Mouse (Mus musculus) hematopoietic stem cell, adult 5-6 weeks (primary cell): ENCODE measurements around the gene Adamts14. TPM values are rescaled to one million over a fixed set of nuclear protein-coding genes. Genes with fewer than 3 reads are reported as not detected.

Experiments used
- ATAC-seq, 2 experiments: fragments of 125-278 bp in 1 of 2; replicated peaks in 1 of 2; 2 replicates each; pipeline ENCODE4 v1.8.0; 2016 to 2017; ENCODE audit warnings: inconsistent platforms in 2 of 2, mild to moderate bottlenecking in 2 of 2, moderate number of reproducible peaks in 2 of 2, low read depth in 1 of 2, moderate TSS enrichment in 1 of 2; ENCODE audit not compliant: low FRiP score in 2 of 2, poor library complexity in 2 of 2, severe bottlenecking in 2 of 2, insufficient read depth in 1 of 2, low TSS enrichment in 1 of 2
- total RNA-seq: library from RNA; stranded (forward); fragments of 172-1452, 232-1000 nt; gene quantifications from 2 replicates; pipeline ENCODE4 v1.2.3, GENCODE M21; 2017

Gene Adamts14
- total RNA-seq, 1 experiment from 2014 or later = 0.10 TPM

DNA sequence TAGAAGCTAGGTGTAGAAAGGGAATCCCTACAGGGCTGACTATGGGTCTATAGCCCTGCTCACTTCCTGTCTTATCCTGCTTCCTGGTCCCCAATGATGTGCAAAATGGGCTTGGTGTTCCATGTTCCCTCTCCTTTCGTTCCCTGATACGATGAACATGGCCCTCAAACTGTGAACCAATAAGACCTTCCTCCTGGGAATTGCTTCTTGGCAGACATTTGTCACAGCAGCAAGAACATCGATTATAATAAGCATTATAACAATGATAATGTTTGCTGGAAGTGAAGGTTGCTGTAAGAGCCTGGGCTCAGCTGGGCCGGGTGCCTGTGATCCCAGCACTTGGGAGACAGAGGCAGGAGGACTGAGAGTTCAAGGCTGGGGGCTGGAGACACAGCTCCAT lies 11.1 kb upstream of the Adamts14 start:
- no peak for ATAC-seq

DNA sequence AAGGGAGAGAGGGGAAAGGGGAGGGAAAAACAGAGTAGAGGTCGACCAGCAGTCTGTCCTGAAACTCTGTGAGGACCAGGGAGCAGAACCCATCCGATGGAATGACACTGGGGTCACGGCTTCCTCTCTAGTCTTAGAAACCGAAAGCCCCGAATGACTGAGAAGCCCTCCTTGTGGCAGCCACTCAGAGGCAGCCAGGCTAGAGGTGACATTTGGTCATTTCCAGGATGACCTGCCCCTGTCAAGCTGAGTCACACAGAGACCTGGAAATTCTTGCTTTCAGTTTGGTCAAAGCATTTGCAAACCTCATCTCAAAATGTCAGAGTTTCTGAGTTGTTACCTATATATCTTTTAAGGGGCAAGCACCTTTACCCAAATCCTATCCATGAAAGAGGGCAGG lies 7.9 kb upstream of the Adamts14 start:
- ATAC-seq = no peak

DNA sequence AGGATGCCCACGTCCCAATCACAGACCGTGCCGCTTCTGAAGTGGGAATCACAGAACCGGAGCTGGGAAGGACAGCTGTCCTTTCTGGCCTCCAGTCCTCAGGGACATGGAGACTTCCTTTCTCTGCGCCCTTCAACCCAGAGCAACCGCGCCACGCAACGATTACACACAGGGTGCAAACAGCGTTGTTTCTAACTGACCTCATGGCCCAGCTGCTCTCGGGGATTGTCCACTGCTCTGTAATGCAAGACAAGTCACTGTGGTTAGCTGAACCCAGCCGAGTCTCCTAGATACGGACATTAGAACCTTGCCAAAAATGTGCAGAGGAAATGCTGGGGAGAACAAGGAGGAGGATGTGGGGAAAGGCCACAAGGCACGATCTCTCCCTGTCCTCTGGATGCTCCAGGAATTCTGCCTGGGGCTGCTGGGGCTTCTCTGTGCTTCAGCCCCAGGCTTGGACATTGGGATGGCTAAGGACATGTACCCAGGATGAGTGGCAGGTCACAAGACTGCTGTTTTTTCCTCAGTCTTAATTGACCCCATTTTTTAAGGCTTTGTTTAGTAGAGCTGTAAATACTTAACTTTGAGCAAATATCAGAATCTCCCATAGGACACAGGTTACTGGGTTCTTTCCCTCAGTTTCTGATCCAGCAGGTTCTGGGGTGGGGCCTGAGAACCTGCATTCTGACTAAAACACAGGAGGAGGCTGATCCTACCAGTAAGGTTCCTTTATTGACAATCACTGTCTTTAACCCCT lies 4.9 kb upstream of the Adamts14 start:
- peak; percentile 4 to 30; a peak in 1 of 4 replicates for ATAC-seq

DNA sequence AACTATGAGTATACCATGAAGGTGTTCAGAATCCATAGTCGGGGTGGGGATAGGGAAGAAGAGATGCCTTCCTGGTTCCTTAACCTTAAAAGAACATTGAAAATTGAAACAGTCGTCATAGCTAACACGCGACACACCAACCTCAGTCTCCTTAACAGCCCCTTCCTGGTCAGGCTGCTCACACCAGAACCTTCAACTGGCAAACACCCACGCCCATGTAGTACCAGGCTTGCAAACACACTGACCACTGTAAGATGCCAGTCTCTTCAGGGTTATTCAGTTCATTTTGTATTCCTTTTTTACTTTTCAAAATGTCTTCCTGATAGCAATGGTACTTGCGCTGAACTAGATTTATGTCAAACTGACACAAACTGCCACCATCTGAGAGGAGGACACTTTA lies 3.8 kb upstream of the Adamts14 start:
- no peak for ATAC-seq

DNA sequence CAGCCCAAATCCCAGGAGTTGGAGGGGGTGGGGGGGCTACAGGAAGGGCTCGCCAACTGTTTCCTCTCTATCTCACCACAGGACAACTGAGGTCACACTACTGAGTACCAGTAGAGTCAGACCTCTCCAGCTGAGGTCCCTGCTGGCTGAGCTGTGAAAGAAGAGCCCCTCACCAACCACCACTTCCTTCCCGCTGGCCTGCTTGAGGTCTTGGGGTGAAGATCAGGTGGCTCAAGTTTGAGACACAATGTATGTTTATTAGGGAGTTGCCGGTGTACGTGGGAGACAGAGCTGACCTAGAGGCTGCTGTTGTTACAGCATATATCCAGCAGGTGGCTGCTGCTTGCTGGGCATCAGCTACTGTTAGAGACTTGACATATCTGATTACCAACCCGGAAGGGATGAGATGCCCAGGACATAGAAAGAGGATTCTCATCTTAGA lies 2.5 kb upstream of the Adamts14 start:
- peak; percentile 85 to 93 for ATAC-seq

DNA sequence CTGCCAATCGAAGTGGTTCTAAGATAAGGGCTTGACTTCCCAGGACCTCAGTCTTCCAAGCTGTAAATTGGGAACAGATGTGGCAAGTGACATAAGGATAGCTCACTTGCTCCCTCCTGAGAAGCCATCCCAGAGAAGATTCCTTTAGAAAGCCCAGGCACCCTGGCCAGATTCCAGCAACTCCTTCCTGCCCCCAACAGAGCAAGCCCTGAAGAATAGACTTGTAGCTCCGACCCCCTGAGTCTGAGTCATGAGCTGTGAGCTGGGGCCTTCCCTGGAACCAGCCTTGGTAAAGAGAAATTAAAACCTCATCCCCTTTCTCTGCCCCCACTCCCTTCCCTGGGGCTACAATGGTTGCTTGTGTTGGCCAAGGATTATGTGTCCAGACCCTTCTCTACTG lies 1.3 kb upstream of the Adamts14 start:
- ATAC-seq = no peak

DNA sequence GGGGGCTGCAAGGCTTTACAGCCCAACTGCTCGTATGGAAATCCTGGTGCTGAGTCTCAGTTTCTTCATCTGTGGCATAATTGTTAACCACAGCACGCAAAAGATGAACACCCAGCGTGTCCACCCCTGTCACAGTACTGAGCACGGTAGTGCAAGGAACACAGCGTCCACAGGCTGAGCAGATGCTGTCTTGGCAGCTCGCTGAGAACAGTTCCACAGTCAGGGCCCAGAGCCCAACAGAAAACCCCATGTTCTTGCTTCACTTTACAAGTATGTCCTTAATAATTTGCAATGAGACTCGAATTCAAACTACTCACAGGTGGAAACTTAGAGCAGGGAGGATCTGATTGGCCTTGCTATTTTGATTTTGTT lies 592 bp upstream of the Adamts14 start:
- ATAC-seq = no peak

DNA sequence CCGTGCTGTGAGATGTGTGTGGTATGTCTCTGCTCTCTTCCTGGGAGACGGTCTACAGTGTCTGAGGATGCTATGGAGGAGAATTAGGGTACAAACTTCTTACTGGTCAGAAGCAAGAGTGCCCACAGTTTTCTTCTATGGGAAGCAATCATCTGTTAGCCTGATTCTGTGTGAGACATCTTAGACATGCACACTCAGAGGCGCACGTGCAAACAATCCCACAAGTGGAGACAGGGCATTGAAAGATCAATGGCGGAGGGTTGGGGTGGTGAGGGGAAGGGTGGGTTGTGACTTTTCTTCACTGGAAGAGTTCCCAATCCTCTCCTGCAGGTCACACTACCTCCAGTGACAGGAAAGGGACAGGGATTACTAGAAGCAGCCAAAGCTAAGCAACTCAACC lies 607 bp downstream of the Adamts14 start:
- ATAC-seq = no peak

DNA sequence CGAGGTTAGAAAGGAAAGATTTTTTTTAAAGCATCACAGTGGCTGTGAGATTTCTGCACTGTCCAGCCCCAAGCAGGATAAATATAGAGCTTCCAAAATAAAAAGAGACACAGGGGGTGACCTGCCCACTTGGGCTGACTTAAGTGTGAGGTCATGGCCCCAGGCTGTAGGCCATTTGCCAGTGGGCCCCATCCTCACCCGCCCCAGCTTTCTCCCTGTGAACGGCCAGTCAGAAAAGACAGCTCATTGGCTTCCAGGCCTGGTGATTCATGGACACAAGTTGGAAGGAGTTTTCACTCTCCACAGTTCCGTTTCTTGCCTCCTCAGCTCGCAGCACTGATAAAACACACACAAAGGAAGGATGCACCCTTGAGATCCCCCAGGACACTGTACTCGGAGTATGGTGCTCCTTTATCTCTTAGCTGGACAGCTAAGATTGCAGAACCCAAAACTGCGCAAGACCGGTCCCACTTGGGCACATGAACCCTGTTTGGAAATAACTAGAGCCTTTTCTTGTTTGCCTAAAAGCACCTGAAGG lies 1.1 kb downstream of the Adamts14 start:
- no peak for ATAC-seq

DNA sequence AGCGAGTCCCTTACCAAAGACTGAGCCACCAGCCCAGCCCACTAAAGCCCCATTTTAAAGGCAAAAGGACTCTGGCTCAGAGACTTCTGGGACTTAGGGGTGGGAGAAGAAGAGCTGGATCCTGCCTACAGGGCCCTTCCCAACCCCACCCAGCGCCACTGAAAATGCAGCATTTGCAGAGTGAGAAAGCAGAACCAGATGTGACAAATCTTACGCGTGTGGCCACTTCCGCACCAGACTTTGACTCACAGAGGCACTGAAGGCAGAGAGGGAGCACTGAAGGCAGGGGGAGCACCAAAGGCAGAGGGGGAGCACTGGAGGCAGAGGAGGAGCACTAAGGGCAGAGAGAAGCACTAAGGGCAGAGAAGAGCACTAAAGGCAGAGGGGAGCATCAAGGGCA lies 5.9 kb downstream of the Adamts14 start:
- ATAC-seq = peak; percentile 56 to 57; a peak in 3 of 4 replicates

DNA sequence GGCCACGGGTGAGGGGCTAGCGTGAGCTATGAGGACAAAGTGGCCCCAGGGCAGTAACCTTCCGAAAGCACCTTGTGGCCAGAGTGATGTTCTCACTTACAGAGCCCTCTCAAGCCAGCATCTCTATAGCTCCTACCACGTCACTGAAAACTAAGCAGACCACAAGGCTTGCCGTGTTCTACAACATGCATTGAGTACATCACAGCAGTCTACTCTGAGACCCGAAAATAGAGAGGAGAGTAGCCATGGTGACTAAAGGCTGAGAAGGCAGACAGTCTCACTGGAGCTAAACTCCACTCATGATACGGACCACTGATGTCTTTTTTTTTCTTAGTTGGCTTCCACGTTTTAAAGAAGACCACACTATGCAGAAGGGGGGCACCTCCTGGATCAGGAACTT lies 9.6 kb downstream of the Adamts14 start:
- no peak for ATAC-seq

DNA sequence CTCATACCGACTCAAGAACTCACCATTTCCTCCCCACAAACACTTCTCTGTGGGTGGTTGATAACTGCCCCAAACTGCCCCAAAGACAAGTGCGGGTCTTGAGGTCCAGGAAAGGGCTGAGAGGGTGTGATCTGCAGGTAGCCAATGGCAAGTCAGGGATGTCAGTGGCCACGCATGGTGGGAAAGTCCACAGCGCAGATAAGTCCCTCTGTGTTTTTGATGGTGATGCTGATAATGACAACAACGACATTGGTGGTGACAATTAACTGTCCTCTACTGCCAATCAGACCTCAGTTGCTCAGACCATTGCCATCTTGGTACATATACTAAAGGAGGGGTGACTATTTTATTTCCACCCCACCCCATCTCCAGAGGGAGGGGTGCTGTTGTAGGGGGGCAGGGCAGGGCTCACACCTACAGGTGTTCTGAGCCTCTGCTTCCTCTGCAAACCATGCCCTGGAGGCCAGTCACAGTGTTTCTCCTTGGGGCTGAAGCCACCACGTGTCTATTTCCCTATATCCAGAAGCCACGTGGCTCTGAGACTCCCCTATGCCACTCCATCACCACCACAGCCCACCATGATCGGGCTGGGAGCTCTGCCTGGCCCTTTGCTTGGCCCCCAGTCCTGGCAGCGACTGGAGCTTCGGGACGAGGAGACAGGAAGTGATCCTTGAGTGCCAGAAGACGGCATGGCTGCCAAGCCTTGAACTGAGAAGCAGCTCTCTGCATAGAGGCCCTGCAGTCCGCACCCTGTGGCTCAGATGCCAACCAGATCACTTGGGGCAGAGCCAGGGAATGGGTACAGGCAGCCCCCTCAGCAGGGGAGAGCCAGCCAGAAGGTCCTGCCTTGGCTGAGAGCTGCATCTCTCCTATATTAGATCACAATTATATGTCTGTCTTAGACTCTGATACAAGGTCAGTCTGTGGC lies 11.7 kb downstream of the Adamts14 start:
- no peak for ATAC-seq

DNA sequence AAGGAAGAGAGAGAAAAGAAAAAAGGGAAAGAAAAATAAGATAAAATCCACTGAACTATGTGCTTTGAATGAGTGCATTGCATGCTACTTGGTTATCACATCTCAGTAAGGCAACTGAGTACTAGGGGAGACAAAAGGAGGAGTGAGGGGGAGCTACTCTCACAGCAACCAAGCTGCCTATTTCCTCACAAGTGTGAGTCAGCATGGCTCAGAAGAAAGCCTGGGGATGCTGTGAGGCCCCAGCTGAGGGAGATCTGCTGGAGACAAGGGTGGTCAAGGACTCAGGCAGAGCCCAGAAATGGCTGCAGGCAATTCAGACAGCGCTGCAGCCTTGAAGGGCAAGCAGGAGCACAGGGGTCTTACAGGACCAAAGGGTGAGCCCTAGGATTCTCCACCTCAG lies 15.1 kb downstream of the Adamts14 start:
- peak in 1 of 2 experiments; percentile 65; a peak in 1 of 4 replicates for ATAC-seq

DNA sequence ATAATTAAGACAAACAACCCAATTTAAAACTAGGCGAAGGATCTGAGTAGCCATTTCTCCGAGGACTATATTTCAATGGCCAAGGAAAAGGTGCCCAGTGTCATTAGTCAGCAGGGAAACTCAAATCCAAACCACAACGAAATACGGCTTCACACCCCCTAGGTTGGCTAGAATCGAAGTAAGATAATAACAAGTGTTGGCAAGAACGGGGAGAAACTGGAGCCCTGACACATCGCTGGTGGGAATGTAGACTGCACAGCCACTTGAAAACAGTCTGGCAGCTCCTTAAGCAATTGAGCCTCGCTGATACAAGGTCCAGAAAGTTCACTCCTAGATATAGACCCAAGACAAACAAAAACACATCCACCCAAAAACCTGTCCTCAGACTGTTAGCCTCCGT lies 16.6 kb downstream of the Adamts14 start:
- ATAC-seq = no peak

DNA sequence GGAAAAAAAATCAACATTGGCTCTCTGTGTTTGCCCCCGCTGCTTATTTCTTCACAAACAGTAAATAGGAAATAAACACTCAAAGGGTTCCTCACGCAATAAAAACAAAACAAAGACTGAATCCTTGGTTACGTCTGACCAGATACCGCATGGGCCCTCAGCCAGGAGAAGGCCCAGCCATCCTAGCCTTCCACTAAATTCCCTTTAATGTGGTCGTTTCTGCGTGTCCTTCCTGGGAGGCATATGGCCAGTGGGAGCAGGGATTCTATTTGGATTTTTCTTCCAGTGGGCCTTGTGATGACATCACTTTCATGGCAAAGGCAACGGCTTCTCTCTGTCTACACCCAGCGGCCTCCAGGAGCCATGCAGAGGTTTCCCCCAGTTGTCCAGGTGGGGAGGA lies 18.0 kb downstream of the Adamts14 start:
- no peak for ATAC-seq

DNA sequence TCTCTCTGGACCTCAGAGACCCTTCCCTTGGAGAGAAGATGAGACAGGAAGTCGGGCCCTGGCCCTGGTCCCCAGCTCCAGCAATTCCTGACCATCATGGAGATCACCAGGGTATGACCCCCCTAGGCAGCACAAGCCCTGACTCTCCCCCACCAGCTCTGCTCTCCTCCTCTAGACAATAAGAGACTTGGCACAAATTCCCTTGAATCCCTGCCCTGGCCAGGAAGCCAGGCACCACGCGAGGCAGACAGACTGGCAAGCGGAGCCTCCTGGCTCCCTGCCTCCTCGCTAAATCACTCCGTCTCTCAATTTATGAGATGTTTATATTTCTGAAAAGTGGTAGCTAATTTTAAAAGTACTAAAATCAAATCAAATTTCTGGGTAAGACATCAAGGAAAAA lies 18.5 kb downstream of the Adamts14 start:
- no peak for ATAC-seq

DNA sequence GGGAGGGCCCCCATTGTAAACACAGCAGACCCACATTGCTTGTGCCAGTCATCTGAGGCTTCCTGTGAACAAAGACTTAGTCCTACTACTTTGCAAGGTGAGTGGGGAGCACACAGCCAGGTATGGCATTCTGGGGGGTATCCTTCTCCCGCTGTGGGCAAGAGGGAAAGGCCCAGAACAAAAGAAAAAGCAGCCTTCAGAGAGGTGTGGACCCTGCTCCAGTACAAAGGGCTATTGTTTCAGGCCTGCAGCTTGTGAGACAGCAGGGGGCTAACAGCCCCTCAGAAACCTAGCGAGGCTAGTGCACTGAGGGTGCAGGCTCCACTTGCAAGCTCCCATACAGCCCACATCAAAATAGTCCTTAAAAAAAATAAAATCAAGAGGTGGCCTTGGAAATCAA lies 23.3 kb downstream of the Adamts14 start:
- ATAC-seq = no peak

DNA sequence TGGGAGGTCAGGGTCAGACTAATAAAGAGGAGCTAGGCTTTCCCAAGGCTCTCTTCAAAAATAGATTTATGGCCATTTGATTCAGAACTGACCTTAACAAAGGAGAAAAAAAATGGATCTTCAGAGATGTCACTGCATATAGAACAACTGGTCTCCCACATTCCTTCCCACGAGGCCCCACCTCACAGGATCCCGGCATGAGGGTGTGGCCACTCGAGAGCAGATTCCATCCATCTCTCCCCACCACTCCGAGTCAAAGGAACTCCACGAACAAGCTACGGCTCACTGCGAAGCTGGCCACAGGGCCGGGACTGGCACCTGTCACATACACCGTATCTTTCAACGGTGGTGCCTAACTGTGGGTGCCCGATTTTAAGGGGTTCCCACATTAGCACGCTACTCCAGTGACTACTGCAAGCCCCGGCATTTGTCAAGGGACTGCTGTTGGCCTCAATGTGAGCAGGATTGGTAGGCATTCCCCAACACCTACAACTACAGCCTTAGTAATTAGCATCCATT lies 24.6 kb downstream of the Adamts14 start:
- ATAC-seq = no peak
